Mouse (Mus musculus) megakaryocyte, embryonic 14.5 days (primary cell): Measurements from ENCODE around the gene Nras.

ENCODE experiments used
- FLI1 ChIP-seq: IDR thresholded peaks from 2 replicates; pipeline ENCODE4 v1.6.1; 2012; ENCODE audit warnings: low read length, inconsistent platforms, mixed read lengths
- GATA1 ChIP-seq: IDR thresholded peaks from 3 replicates; pipeline ENCODE4 v1.6.1; 2012; ENCODE audit warnings: mixed read lengths, low read length, inconsistent platforms, borderline replicate concordance

DNA sequence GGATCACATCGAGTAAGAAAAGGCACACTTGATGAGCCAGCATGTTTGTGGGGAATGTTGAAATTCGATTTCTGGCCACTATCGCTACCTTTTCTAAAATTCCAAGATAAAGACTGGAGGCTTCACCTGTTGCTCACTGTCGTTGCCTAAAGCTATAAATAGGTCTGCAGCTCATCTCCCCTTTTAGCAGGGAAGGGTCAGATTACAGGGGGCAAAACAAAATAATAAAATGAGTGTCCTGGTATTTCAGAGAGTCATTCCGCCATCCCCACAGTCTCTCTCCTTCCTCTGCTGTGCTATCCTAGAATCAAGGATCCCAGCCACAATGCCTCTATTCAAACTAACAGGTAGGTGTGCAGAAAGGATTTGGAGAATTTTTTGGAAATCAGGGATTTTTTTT lies 15.7 kb downstream of the Nras start, which contains the start of gene Ampd1:
- no peak for TF ChIP-seq FLI1
- no peak for TF ChIP-seq GATA1
